Mouse (Mus musculus): Measurements from ENCODE around the gene Nfib.

- TF ChIP-seq CTCF (IDR thresholded peaks at IDR 0.05) (no peak), EP300 (IDR thresholded peaks at IDR 0.05) (no peak)
Measured at GRCm38 (mm10) chr4:82585056-82585455, 120.5 kb downstream of the Nfib start.

All from lung, postnatal 0 days (tissue).